In genomic region chr17:26524801-26525200, GRCm38 (mm10) we compare ENCODE assay signal across 19 mouse cellular contexts.
"Had no signal": no experiment of that assay in that cellular context is flagged by ENCODE, and none has a peak within 500 bp of the region (broad histone marks: within the 10 kb centered on the region; RNA-seq: fewer than 3 reads in every experiment).

No protein-coding gene starts in this region.

- DNase-seq: kidney, postnatal 10 days; liver, postnatal 0 days; lung, embryonic 14.5 days; right cerebral cortex, postnatal 14 days; spleen, adult 18-20 months; thymus, postnatal 25 days had no signal

- H3K4me3 ChIP-seq: kidney, embryonic 15.5 days; limb, embryonic 12.5 days; limb, embryonic 15.5 days; megakaryocyte, embryonic 14.5 days; midbrain, embryonic 10.5 days; midbrain, embryonic 15.5 days; neural tube, embryonic 12.5 days; neural tube, embryonic 15.5 days; stomach, embryonic 15.5 days had no signal

- H3K9ac ChIP-seq: kidney, embryonic 15.5 days; limb, embryonic 12.5 days; limb, embryonic 15.5 days; liver, embryonic 14.5 days; liver, postnatal 0 days; lung, embryonic 14.5 days; midbrain, embryonic 15.5 days; neural tube, embryonic 12.5 days; neural tube, embryonic 15.5 days; stomach, embryonic 15.5 days had no signal

- H3K36me3 ChIP-seq: kidney, embryonic 15.5 days; limb, embryonic 12.5 days; limb, embryonic 15.5 days; midbrain, embryonic 10.5 days; midbrain, embryonic 15.5 days; neural tube, embryonic 12.5 days; neural tube, embryonic 15.5 days; stomach, embryonic 15.5 days had no signal

- ATAC-seq: liver, postnatal 0 days; lung, postnatal 0 days; midbrain, embryonic 15.5 days had no signal

- H3K4me1 ChIP-seq: midbrain, embryonic 15.5 days; neural tube, embryonic 12.5 days; stomach, embryonic 15.5 days had no signal

- H3K27me3 ChIP-seq: kidney, embryonic 15.5 days; limb, embryonic 12.5 days; limb, embryonic 15.5 days; midbrain, embryonic 15.5 days; neural tube, embryonic 12.5 days; neural tube, embryonic 15.5 days; stomach, embryonic 15.5 days had no signal

- H3K9me3 ChIP-seq: kidney, embryonic 15.5 days; limb, embryonic 12.5 days; limb, embryonic 15.5 days; midbrain, embryonic 10.5 days; midbrain, embryonic 15.5 days; neural tube, embryonic 12.5 days; neural tube, embryonic 15.5 days; stomach, embryonic 15.5 days had no signal

- H3K4me2 ChIP-seq: kidney, embryonic 15.5 days; limb, embryonic 12.5 days; limb, embryonic 15.5 days; liver, embryonic 11.5 days; lung, embryonic 14.5 days; midbrain, embryonic 15.5 days; neural tube, embryonic 12.5 days; neural tube, embryonic 15.5 days; stomach, embryonic 15.5 days had no signal

- H3K27ac ChIP-seq: kidney, embryonic 15.5 days; limb, embryonic 12.5 days; limb, embryonic 15.5 days; liver, embryonic 14.5 days; macrophage; midbrain, embryonic 10.5 days; midbrain, embryonic 15.5 days; neural tube, embryonic 12.5 days; neural tube, embryonic 15.5 days; stomach, embryonic 15.5 days had no signal
